Mouse (Mus musculus) spleen, adult 2 months (tissue): ENCODE measurements around the gene Olfr1224-ps1.

Source experiments
- CTCF ChIP-seq: fragments of 200-500 bp; IDR thresholded peaks from 2 replicates; pipeline ENCODE4 v1.5.1; 2011; ENCODE audit warnings: mild to moderate bottlenecking, inconsistent platforms; ENCODE audit not compliant: insufficient read depth, insufficient read length, insufficient replicate concordance; ENCODE audit errors: extremely low read depth
- POLR2A ChIP-seq: fragments of 200-500 bp; IDR thresholded peaks from 2 replicates; pipeline ENCODE4 v1.6.1; 2011; ENCODE audit warnings: low read depth, low read length, inconsistent platforms

- TF ChIP-seq CTCF (no peak), POLR2A (no peak)
Observed at GRCm38 (mm10) chr2:89196325-89196982, 32.6 kb upstream of the Olfr1224-ps1 start.
